Mouse (Mus musculus) liver, embryonic 15.5 days (tissue): ENCODE data around the gene Zfp942. TPM values are rescaled to one million over a fixed set of nuclear protein-coding genes. Genes with fewer than 3 reads are reported as not detected.
"Not testable (repeated sequence)": the region's sequence is repeated elsewhere in the genome, so short reads cannot be mapped to it uniquely, and the experiment has no call there.

Experiments used
- ATAC-seq: fragments of 200-750 bp; cut with Nextera tagmentation; 2 replicates; pipeline ENCODE4 v1.8.0; 2017; ENCODE audit warnings: moderate number of reproducible peaks, mild to moderate bottlenecking, moderate library complexity; ENCODE audit not compliant: insufficient read depth
- H3K27ac ChIP-seq: fragments of 300-500 bp; sonication (generic); replicated peaks from 2 replicates; pipeline ENCODE4 v1.5.1; 2015; ENCODE audit warnings: mild to moderate bottlenecking, inconsistent platforms
- H3K27me3 ChIP-seq: fragments of 300-500 bp; sonication (generic); 2 replicates; pipeline ENCODE4 v1.6.1; 2015; ENCODE audit warnings: mild to moderate bottlenecking, inconsistent platforms
- H3K36me3 ChIP-seq: fragments of 300-500 bp; sonication (generic); replicated peaks from 2 replicates; pipeline ENCODE4 v1.6.1; 2015; ENCODE audit warnings: moderate library complexity, mild to moderate bottlenecking, inconsistent platforms
- H3K4me1 ChIP-seq: fragments of 300-500 bp; sonication (generic); replicated peaks from 2 replicates; pipeline ENCODE4 v1.6.1; 2015; ENCODE audit warnings: inconsistent platforms
- H3K4me2 ChIP-seq: fragments of 300-500 bp; sonication (generic); 2 replicates; pipeline ENCODE4 v1.6.1; 2015; ENCODE audit warnings: moderate library complexity, mild to moderate bottlenecking, inconsistent platforms
- H3K4me3 ChIP-seq: fragments of 300-500 bp; sonication (generic); replicated peaks from 2 replicates; pipeline ENCODE4 v1.5.1; 2015; ENCODE audit warnings: mild to moderate bottlenecking, inconsistent platforms
- H3K9ac ChIP-seq: fragments of 300-500 bp; sonication (generic); 2 replicates; pipeline ENCODE4 v1.6.1; 2015; ENCODE audit warnings: moderate library complexity, mild to moderate bottlenecking, inconsistent platforms
- H3K9me3 ChIP-seq: fragments of 300-500 bp; sonication (generic); replicated peaks from 2 replicates; pipeline ENCODE4 v1.6.1; 2016; ENCODE audit warnings: inconsistent platforms
- WGBS: fragments of 180-500 bp; shearing (Covaris S2); methylation state at CpG from one replicate; pipeline ENCODE4 v1.1.7; 2015; ENCODE audit warnings: mixed read lengths; ENCODE audit not compliant: insufficient replicate concordance; 5-methylcytosine and 5-hydroxymethylcytosine counted together
- polyA plus RNA-seq: library from polyadenylated mRNA; unstranded; fragments of >200 nt; fragmentation: Nextera tagmentation; extraction: Ambion mirVana; gene quantifications from 2 replicates; pipeline ENCODE4 v1.2.1, GENCODE M21; 2015

The Zfp942 gene
- 7.0 and 7.5 TPM in 2 replicates for polyA plus RNA-seq

DNA sequence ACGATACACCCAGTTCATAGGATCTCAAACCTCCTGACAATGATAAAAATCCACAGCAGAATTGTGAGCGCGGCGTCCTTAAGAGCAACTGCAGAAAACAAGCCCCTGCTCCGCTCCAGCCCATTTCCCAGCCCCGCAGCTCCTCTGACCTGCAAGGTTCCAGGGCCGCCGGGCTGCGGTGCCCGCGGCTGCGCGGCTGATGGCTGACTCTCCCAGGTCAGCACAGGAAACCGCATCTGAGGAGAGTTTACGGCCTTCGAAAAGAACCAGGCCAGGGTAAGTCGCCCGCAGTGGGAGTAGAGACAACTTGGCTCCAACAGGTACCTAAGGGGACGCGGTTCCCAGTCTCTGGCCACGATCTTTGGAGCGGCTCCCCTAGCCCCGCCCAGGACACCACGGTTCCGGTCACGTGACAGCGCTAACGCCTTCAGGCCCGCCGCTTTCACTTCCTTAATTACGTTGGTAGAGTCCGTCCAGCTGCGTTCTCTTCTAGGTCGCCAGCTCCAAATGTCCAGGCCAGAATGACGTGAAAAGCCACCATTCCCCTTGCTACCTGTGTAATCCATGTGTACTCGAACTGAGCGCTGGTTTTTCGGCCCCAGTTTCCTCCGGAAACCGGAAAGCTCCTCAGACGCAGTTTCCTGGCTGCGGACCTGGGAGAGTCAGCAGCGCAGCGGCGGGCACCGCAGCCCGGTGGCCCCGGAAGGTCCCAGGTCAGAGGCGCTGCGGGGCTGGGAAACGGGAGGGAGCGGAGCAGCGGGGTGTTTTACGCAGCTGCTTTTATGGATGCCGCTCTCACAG, at the start of gene Zfp942, which contains the start of gene Zfp943:
Zfp942 (minus strand) TSS at position 358 of the 801 bp plus-strand sequence.
Zfp943 (plus strand) TSS at position 446 of the 801 bp plus-strand sequence.
- peak within 1 kb of the TSS; percentile 75 for H3K4me3 ChIP-seq
- not testable (repeated sequence) for H3K36me3 ChIP-seq, H3K27me3 ChIP-seq, H3K9me3 ChIP-seq
- peak within 1 kb of the TSS; percentile 71 for H3K4me2 ChIP-seq
- H3K27ac ChIP-seq: peak within 1 kb of the TSS; percentile 95
- peak within 1 kb of the TSS; percentile 71 for H3K9ac ChIP-seq
- peak; percentile 99 for ATAC-seq
- under 1% methylated on average over 43 of the region's 55 CpGs for WGBS
- peaks cover 22% of the 10 kb centered on the region for H3K4me1 ChIP-seq

DNA sequence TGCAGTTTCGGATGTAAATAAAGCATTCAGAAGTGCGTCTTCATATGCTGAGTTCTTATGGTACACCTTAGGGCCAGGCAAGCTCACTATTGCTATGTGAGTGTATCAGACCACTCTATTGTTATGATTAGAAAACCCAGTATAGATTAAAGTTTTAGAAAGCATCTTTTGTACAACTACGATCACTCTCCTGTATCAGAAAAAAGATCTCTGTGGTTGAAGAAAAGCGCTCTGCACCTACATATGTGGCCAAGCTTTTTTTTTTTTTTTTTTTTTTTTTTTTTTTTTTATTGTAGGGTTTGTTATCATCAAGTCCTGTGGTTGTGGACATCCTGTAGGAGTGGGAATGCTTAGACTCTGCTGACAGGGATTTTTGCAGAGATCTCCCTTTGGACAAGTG, 1.0 kb upstream of the Zfp942 start:
- 21% methylated on average over 4 of the region's 4 CpGs for WGBS
- no peak for ATAC-seq

DNA sequence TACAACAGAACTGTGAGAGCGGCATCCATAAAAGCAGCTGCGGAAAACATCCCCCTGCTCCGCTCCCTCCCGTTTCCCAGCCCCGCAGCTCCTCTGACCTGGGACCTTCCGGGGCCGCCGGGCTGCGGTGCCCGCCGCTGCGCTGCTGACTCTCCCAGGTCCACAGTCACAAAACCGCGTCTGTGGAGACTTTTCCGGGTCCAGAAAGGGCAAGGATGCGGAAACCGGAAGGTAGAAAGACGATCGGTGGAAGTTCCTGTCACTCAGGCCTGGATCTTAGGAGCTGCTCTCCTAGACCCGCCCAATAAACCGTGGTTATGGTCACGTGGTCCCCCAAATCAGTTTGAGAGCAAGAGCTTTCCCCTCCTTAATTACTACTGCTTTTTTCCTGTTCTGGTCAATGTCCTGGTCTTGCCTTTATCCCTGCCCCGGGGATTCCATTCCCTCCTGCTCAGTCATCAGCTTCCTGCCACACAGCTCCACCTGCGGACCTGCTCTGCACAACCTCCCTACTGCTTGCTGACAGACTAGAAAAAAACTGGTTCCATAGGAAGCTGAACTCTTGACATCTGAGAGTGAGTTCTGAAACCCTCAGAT, 52.7 kb downstream of the Zfp942 start, which contains the start of gene Zfp995:
Zfp995 (minus strand) TSS at position 471 of the 597 bp plus-strand sequence.
- H3K36me3 ChIP-seq, H3K27me3 ChIP-seq, H3K27ac ChIP-seq, H3K9me3 ChIP-seq, H3K4me1 ChIP-seq: not testable (repeated sequence)
- WGBS: 1% methylated on average over 24 of the region's 24 CpGs
- H3K4me3 ChIP-seq: peak within 1 kb of the TSS; percentile 61
- H3K4me2 ChIP-seq: peak within 1 kb of the TSS; percentile 64
- peak; percentile 76 for ATAC-seq
- H3K9ac ChIP-seq: peak within 1 kb of the TSS; percentile 25; the same call in 1 of the 2 replicates

More for the DNA sequence above, 1.0 kb upstream of the Zfp942 start:
- Histone ChIP-seq H3K9me3 (no peaks in the 10 kb centered on the region), H3K27me3 (no peaks in the 10 kb centered on the region), H3K36me3 (no peaks in the 10 kb centered on the region), H3K9ac (peak overlapping the region; percentile 43; the same call in 1 of the 2 replicates), H3K27ac (no peak overlapping the region; the same call in 1 of the 2 replicates), H3K4me2 (peak overlapping the region; percentile 71), H3K4me1 (peaks cover 22% of the 10 kb centered on the region), H3K4me3 (peak overlapping the region; percentile 75)

DNA sequence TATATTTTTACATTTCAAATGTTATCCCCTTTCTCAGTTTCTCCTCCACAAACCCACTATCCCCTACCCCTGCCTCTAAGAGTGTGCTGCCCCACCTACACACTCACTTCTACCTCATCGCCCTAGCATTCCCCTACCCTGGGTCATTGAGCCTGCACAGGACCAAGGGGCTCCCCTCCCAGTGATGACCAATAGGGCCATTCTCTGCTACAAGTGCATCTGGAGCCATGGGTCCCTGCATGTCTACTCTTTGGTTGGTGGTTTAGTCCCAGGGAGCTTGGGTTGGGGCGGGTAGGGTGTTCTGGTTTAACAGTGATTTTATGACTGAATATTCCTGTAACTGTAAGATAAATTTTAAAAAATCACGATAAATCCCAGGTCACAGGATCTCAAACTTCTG, 53.2 kb downstream of the Zfp942 start:
- Histone ChIP-seq H3K36me3 (no peaks in the 10 kb centered on the region), H3K4me2 (peak overlapping the region; percentile 64), H3K4me1 (no peaks in the 10 kb centered on the region; the same call in 1 of the 2 replicates), H3K9ac (peak overlapping the region; percentile 25; the same call in 1 of the 2 replicates), H3K4me3 (peak overlapping the region; percentile 61), H3K27ac (no peak overlapping the region), H3K27me3 (no peaks in the 10 kb centered on the region), H3K9me3 (no peaks in the 10 kb centered on the region)
- 10% methylated on average over 3 of the region's 3 CpGs for WGBS
- peak; percentile 40 for ATAC-seq

Other genes with a start within 250 kb of the Zfp942 start
- 1.4 and 1.8 TPM in 2 replicates for gene Zfp229, start 231.7 kb downstream of the Zfp942 start, polyA plus RNA-seq
- 1.0 TPM in 2 replicates for gene Zfp820, start 116.7 kb downstream of the Zfp942 start, polyA plus RNA-seq
- gene Zfp995, start 52.5 kb downstream of the Zfp942 start, polyA plus RNA-seq: 1.0 TPM in 2 replicates
- 4.8 and 5.4 TPM in 2 replicates for gene Zfp943, start 88 bp upstream of the Zfp942 start, polyA plus RNA-seq
- gene Zfp947, start 203.7 kb upstream of the Zfp942 start, polyA plus RNA-seq: 0.24 and 0.36 TPM in 2 replicates